Mouse (Mus musculus): Measurements from ENCODE around the gene Daw1. TPM values are rescaled to one million over a fixed set of nuclear protein-coding genes. Genes with fewer than 3 reads are reported as not detected.

Gene Daw1
- total RNA-seq, 1 experiment from 2014 or later: not detected

DNA sequence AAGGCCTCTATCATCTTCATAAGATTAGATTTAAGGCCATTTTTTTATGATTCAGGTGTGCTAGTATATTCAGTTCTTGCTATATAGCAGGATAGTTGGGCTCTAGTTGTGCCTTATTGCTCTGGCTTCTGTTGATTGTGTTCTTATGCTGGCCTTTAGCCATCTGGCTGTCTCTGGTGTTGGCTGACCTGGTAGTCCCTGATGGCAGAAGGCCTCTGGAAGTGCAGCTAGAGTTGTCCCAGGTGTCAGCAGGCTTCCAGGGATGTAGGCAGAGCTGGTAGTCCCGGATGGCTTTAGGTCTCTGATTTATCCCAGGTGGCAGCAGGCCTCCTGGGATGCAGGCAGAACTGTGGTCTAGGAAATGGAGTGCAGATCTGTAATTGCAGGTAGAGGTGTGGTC lies 16.4 kb downstream of the Daw1 start:
- no peak for ATAC-seq (replicated peaks; ENCODE audit: insufficient number of reproducible peaks, low FRiP score, low TSS enrichment, poor library complexity, severe bottlenecking)

DNA sequence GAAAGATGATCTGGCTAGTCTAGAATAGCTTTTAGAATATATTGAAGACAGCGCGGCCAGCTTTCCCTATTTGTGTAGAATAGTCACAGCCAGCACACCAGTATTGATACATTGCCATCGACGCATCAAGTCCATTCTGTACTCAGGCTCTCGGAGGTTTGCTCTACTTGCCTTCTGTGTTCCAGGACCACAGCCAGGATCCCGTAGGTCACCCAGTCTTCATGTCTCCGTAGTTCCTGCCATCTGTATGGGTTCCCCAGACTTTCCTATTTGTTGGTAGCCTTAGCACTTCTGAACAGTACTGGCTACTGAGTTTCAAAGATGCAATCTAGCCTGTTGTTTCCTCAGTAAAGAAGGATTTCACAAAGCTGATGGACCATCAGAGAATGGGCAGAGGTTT lies 20.0 kb downstream of the Daw1 start:
- no peak for ATAC-seq (replicated peaks; ENCODE audit: insufficient number of reproducible peaks, low FRiP score, low TSS enrichment, poor library complexity, severe bottlenecking)

DNA sequence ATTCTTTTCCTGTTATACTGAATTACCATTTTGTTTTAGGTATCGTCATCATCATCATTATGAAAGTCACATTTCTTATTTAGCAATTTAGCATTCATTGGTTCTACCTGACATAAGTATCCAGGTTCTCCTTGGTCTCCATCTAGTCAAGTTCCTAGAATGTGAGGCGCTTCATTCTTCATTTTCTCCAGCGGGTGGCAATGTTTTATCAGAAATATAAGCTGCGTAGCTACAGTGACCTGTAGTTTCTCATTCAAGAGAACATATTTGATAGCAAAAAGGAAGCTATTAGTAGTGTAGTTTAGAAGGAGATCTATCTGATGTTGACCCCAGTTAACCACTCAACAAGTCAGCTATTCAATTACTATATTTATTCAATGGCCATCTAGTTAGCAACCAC lies 21.9 kb downstream of the Daw1 start:
- ATAC-seq (replicated peaks; ENCODE audit: insufficient number of reproducible peaks, low FRiP score, low TSS enrichment, poor library complexity, severe bottlenecking): no peak

DNA sequence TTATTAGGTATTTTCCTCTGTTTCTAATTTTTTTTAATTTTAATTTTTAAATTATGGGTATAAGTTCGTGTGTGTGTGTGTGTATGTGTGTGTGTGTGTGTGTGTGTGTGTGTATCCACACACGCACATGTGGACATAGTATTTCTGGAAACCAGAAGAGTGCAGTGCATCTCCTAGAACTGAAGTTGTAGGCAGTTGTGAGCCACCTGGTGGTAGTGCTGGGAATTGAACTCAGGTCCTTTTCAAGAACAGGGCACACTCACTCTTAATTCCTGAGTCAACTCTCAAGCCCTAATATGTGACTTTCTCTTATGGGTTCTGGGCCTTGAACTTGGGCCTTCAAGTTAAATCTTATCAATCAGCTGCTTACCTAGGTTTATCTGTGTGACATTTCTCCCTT lies 27.6 kb downstream of the Daw1 start:
- ATAC-seq (replicated peaks; ENCODE audit: insufficient number of reproducible peaks, low FRiP score, low TSS enrichment, poor library complexity, severe bottlenecking): no peak

DNA sequence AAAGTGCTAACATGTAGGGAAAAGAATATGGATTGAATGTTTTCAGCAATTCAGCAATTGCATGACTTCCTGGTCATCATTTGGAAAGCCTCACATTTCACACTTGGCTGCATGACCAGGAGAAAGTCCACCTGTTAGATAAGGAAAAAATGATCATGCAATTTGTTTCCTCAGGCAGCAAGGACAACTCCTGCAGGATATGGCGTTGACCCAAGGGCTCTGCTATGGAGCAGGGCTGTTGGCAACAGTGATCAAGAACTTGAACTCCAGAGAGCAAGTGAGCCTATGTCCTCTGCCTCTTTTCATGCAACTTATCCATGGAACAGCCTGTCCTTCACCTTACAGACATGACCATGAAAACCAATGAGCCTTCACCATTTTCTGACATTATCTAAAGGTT lies 50.4 kb downstream of the Daw1 start:
- no peak for ATAC-seq (replicated peaks; ENCODE audit: insufficient number of reproducible peaks, low FRiP score, low TSS enrichment, poor library complexity, severe bottlenecking)

DNA sequence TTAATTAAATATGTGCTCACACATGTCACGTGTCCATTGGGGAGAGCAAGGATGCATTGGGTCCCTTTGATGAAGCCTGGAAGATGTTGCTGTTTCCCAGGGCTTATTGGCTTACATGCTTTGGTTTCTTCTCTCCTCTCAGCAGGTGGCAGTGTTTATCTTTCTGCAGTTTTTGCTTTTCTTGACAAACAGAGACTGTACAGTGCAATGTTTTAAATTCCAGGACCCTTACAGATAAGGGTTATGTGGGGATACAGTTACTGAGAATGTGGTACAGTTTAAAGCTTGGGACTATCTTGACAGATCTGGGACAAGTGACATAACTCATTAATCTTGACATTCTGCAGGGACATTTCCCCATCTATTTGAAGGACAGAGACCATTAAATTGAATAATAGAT lies 58.7 kb downstream of the Daw1 start:
- no peak for ATAC-seq (replicated peaks; ENCODE audit: insufficient number of reproducible peaks, low FRiP score, low TSS enrichment, poor library complexity, severe bottlenecking)

DNA sequence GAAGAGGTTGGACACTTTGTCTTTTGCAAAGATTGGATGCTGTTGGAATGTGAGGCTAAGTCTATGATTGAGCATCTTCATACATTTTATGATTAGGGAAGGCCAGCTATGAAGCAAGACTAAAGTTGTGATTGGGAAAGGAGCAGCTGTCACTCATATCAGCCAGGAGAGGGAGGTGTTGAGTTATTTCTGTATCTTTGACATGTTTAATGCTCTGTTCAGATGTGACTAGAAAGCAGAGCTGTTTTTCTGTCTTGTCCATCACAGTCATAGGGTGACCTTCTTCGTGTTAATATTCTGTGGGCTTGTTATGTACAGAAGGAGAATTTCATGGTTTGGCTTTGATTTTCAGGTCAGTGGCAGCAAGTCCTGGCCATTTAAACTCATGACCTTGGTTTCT lies 63.5 kb downstream of the Daw1 start:
- no peak for ATAC-seq (replicated peaks; ENCODE audit: insufficient number of reproducible peaks, low FRiP score, low TSS enrichment, poor library complexity, severe bottlenecking)

DNA sequence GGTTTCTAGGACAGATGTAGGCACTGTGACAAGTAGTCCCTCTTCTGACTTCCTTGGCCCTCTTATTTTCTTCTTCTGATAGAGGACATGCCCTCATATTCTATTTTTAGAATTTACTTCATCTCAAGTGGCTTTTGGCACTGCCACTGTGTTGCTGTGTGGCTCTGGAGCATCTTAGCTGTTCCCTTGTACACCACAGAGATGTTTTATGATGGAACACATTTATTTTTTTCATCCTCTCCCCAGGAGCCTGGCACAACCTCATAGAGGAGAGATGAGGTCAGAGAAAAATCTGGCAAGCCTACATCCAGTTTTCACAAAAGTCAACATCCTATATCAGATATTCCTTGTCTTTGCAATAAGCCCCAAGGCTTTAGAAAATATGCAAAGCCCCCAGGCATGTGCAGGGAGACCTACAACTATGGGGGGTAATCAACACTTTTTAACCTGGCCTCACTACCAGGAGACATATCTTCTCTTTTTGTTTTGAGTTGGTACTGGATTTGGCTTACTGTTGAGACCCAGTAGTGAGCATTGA lies 64.9 kb downstream of the Daw1 start:
- no peak for ATAC-seq (replicated peaks; ENCODE audit: insufficient number of reproducible peaks, low FRiP score, low TSS enrichment, poor library complexity, severe bottlenecking)

DNA sequence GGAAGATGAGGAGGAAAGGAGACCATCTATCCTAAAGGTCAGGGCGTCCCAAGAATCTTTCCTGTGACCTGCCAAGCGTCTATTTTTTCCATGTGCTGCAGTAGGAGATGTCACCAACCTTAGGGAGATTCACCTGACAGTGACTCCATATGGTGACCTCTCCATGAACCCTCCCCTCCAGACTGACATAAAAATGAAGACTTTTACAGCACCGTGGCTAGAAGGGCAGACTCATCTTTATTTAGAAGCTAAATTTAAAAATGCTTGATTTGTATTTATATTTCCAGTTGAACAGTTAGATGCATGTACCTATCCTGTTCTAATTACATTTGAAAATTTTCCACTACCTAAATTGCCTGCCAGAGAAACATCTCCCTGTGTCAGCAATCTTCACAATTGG lies 68.4 kb downstream of the Daw1 start:
- ATAC-seq (replicated peaks; ENCODE audit: insufficient number of reproducible peaks, low FRiP score, low TSS enrichment, poor library complexity, severe bottlenecking): no peak

DNA sequence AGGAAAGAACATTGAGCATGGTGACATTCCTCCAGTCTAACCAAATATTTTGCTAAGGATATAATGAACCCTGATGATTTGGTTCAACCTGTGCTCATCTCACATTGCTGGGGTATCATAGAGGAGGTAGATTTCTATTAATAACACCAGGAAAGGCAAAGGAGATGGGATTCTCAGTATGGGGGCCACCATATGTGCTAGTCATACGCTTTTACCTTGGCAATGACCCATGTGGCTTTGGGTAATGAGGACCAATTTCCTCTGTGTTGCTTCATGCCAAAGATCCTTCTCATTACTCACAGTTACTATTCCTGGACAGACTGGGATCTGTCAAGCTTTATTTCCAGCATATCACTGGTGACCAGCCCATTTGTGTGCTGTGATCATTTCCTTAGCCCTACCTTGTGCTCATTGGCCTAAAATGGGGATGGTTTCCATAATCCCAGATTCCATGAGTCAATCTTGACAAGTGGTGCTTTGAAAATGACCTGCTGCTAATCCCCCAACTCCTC lies 88.7 kb downstream of the Daw1 start:
- ATAC-seq (replicated peaks; ENCODE audit: insufficient number of reproducible peaks, low FRiP score, low TSS enrichment, poor library complexity, severe bottlenecking): no peak

DNA sequence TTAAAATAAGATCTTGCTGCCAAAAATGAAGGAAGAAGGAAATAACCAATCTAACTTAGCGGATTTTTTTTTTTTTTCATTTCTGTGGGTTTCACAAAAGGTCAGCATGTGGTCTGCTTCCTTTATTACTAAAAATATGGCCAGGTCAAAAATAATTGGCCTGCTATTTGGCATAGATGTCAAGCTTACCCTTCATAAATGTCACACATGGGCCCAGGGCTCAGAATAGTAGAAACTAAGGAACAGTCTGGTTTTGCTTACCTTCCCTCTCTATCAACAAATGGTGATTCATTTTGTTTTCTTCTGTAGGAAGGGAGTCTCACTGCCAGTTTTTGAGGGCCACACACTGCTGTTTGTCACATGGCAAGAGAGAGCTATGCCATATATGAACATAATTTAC lies 92.2 kb downstream of the Daw1 start:
- ATAC-seq (replicated peaks; ENCODE audit: insufficient number of reproducible peaks, low FRiP score, low TSS enrichment, poor library complexity, severe bottlenecking): no peak

Other genes starting within 250 kb of the Daw1 start
- 0.58 TPM in 1 of 3 replicates, not detected in the others for gene A030005L19Rik, start 246.4 kb upstream of the Daw1 start, total RNA-seq (2017)
- gene A030014E15Rik, start 234.8 kb upstream of the Daw1 start, total RNA-seq (2017): not detected in 3 replicates
- gene Gm6217, start 228.4 kb upstream of the Daw1 start, total RNA-seq (2017): not detected in 3 replicates
- not detected in 3 replicates for gene A030003K21Rik, start 216.4 kb upstream of the Daw1 start, total RNA-seq (2017)
- not detected in 3 replicates for gene Gm7544, start 203.7 kb upstream of the Daw1 start, total RNA-seq (2017)
- gene Gm47955, start 199.5 kb upstream of the Daw1 start, total RNA-seq (2017): not detected in 3 replicates
- not detected in 3 replicates for gene Gm47959, start 159.2 kb upstream of the Daw1 start, total RNA-seq (2017)
- not detected in 3 replicates for gene Slc19a3, start 121.3 kb upstream of the Daw1 start, total RNA-seq (2017)
- not detected in 3 replicates for gene Krtap28-10, start 117.3 kb upstream of the Daw1 start, total RNA-seq (2017)
- not detected in 3 replicates for gene Gm47969, start 114.8 kb upstream of the Daw1 start, total RNA-seq (2017)
- gene A030005K14Rik, start 100.4 kb upstream of the Daw1 start, total RNA-seq (2017): not detected in 3 replicates
- not detected in 3 replicates for gene Krtap28-13, start 98.8 kb upstream of the Daw1 start, total RNA-seq (2017)
- not detected in 3 replicates for gene Ccl20, start 43.0 kb upstream of the Daw1 start, total RNA-seq (2017)
- 0.43 TPM in 1 of 3 replicates, not detected in the others for gene Sphkap, start 248.4 kb downstream of the Daw1 start, total RNA-seq (2017)

All from monocyte, adult 5-6 weeks (primary cell).